Mouse (Mus musculus) heart, embryonic 15.5 days (tissue): ENCODE results near the gene Zbtb46. TPM values are rescaled to one million over a fixed set of nuclear protein-coding genes. Genes with fewer than 3 reads are reported as not detected.

Experiments
- ATAC-seq: fragments of 200-750 bp; cut with Nextera tagmentation; replicated peaks from 2 replicates; pipeline ENCODE4 v1.8.0; 2017; ENCODE audit warnings: low read depth, moderate TSS enrichment; ENCODE audit not compliant: insufficient number of reproducible peaks, insufficient read depth, low FRiP score
- H3K27ac ChIP-seq: fragments of 300-500 bp; sonication (generic); 2 replicates; pipeline ENCODE4 v1.5.1; 2015; ENCODE audit warnings: mild to moderate bottlenecking, inconsistent platforms
- H3K27me3 ChIP-seq: fragments of 300-500 bp; sonication (generic); 2 replicates; pipeline ENCODE4 v1.6.1; 2015; ENCODE audit warnings: inconsistent platforms
- H3K36me3 ChIP-seq: fragments of 300-500 bp; sonication (generic); 2 replicates; pipeline ENCODE4 v1.6.1; 2015; ENCODE audit warnings: mild to moderate bottlenecking, inconsistent platforms
- H3K4me1 ChIP-seq: fragments of 300-500 bp; sonication (generic); replicated peaks from 2 replicates; pipeline ENCODE4 v1.6.1; 2015; ENCODE audit warnings: inconsistent platforms
- H3K4me2 ChIP-seq: fragments of 300-500 bp; sonication (generic); 2 replicates; pipeline ENCODE4 v1.6.1; 2015; ENCODE audit warnings: inconsistent platforms, mild to moderate bottlenecking, moderate library complexity
- H3K4me3 ChIP-seq: fragments of 300-500 bp; sonication (generic); 2 replicates; pipeline ENCODE4 v1.5.1; 2015; ENCODE audit warnings: mild to moderate bottlenecking, inconsistent platforms
- H3K9ac ChIP-seq: fragments of 300-500 bp; sonication (generic); 2 replicates; pipeline ENCODE4 v1.6.1; 2015; ENCODE audit warnings: mild to moderate bottlenecking, inconsistent platforms
- H3K9me3 ChIP-seq: fragments of 300-500 bp; sonication (generic); replicated peaks from 2 replicates; pipeline ENCODE4 v1.6.1; 2016; ENCODE audit warnings: inconsistent platforms
- WGBS: fragments of 180-500 bp; shearing (Covaris S2); methylation state at CpG from one replicate; pipeline ENCODE4 v1.1.7; 2015; ENCODE audit warnings: mixed read lengths; 5-methylcytosine and 5-hydroxymethylcytosine counted together
- polyA plus RNA-seq: library from polyadenylated mRNA; unstranded; fragments of >200 nt; fragmentation: Nextera tagmentation; extraction: Ambion mirVana; gene quantifications from 2 replicates; pipeline ENCODE4 v1.2.1, GENCODE M21; 2015

Gene Zbtb46
- polyA plus RNA-seq, 1 experiment from 2014 or later: 8.6 TPM

- H3K4me2 ChIP-seq: no peak overlapping the region
- H3K27ac ChIP-seq: peak overlapping the region; percentile 67
- WGBS: 20% methylated on average over 5 of the region's 5 CpGs
- H3K27me3 ChIP-seq: no peaks in the 10 kb centered on the region
- peak; percentile 72; the same call in 1 of the 2 replicates for ATAC-seq
- H3K36me3 ChIP-seq: no peaks in the 10 kb centered on the region
- H3K4me3 ChIP-seq: no peak overlapping the region
- H3K9me3 ChIP-seq: no peaks in the 10 kb centered on the region
- no peak overlapping the region for H3K9ac ChIP-seq
- peaks cover 23% of the 10 kb centered on the region for H3K4me1 ChIP-seq
Measured at GRCm38 (mm10) chr2:181487338-181488277, 28.4 kb upstream of the Zbtb46 start.

GRCm38 (mm10) chr2:181485741-181486140, 26.5 kb upstream of the Zbtb46 start:
- Histone ChIP-seq H3K4me2 (no peak overlapping the region), H3K4me1 (peaks cover 23% of the 10 kb centered on the region), H3K9ac (no peak overlapping the region), H3K4me3 (no peak overlapping the region), H3K27ac (no peak overlapping the region), H3K9me3 (no peaks in the 10 kb centered on the region), H3K36me3 (no peaks in the 10 kb centered on the region), H3K27me3 (no peaks in the 10 kb centered on the region)
- 30% methylated on average over 1 of the region's 1 CpGs for WGBS
- no peak for ATAC-seq

- 64% methylated on average over 6 of the region's 6 CpGs for WGBS
Measured at GRCm38 (mm10) chr2:181484456-181485233, 25.4 kb upstream of the Zbtb46 start.

GRCm38 (mm10) chr2:181483562-181484318, 24.5 kb upstream of the Zbtb46 start:
- Histone ChIP-seq H3K4me3 (peak overlapping the region; percentile 19; the same call in 1 of the 2 replicates), H3K36me3 (no peaks in the 10 kb centered on the region), H3K4me2 (peak overlapping the region; percentile 58), H3K9me3 (no peaks in the 10 kb centered on the region), H3K27ac (peak overlapping the region; percentile 61), H3K27me3 (no peaks in the 10 kb centered on the region), H3K9ac (0 out of 2 replicates have a peak overlapping the region, but pooled peaks have one; percentile 25), H3K4me1 (peaks cover 23% of the 10 kb centered on the region)
- WGBS: 29% methylated on average over 7 of the region's 7 CpGs
- ATAC-seq: peak; percentile 63

More at GRCm38 (mm10) chr2:181484456-181485233, 25.4 kb upstream of the Zbtb46 start:
- no peak overlapping the region for H3K4me2 ChIP-seq
- no peak overlapping the region for H3K9ac ChIP-seq
- no peaks in the 10 kb centered on the region for H3K27me3 ChIP-seq
- no peaks in the 10 kb centered on the region for H3K9me3 ChIP-seq
- peaks cover 23% of the 10 kb centered on the region for H3K4me1 ChIP-seq
- H3K4me3 ChIP-seq: no peak overlapping the region
- H3K27ac ChIP-seq: peak overlapping the region; percentile 61; the same call in 1 of the 2 replicates
- ATAC-seq: no peak
- H3K36me3 ChIP-seq: no peaks in the 10 kb centered on the region

- WGBS: 30% methylated on average over 2 of the region's 2 CpGs
- Histone ChIP-seq H3K4me2 (peak overlapping the region; percentile 58), H3K27ac (peak overlapping the region; percentile 61), H3K9ac (0 out of 2 replicates have a peak overlapping the region, but pooled peaks have one; percentile 25), H3K9me3 (no peaks in the 10 kb centered on the region), H3K36me3 (no peaks in the 10 kb centered on the region), H3K4me3 (no peak overlapping the region), H3K27me3 (no peaks in the 10 kb centered on the region), H3K4me1 (peaks cover 21% of the 10 kb centered on the region)
- ATAC-seq: no peak
Measured at GRCm38 (mm10) chr2:181483120-181483519, 23.9 kb upstream of the Zbtb46 start.

- Histone ChIP-seq H3K4me2 (no peak overlapping the region), H3K36me3 (no peaks in the 10 kb centered on the region), H3K27me3 (no peaks in the 10 kb centered on the region), H3K27ac (peak overlapping the region; percentile 72), H3K4me3 (no peak overlapping the region), H3K4me1 (peaks cover 29% of the 10 kb centered on the region), H3K9ac (no peak overlapping the region), H3K9me3 (no peaks in the 10 kb centered on the region)
- no peak for ATAC-seq
- WGBS: 71% methylated on average over 1 of the region's 1 CpGs
Measured at GRCm38 (mm10) chr2:181472256-181472827, 13.1 kb upstream of the Zbtb46 start.

- H3K4me2 ChIP-seq: peak overlapping the region; percentile 27; the same call in 1 of the 2 replicates
- H3K9ac ChIP-seq: no peak overlapping the region
- peak overlapping the region; percentile 72 for H3K27ac ChIP-seq
- H3K27me3 ChIP-seq: no peaks in the 10 kb centered on the region
- peak; percentile 88 for ATAC-seq
- 24% methylated on average over 5 of the region's 5 CpGs for WGBS
- H3K4me1 ChIP-seq: peaks cover 29% of the 10 kb centered on the region
- no peaks in the 10 kb centered on the region for H3K36me3 ChIP-seq
- no peaks in the 10 kb centered on the region for H3K9me3 ChIP-seq
- H3K4me3 ChIP-seq: no peak overlapping the region
Measured at GRCm38 (mm10) chr2:181471246-181471645, 12.0 kb upstream of the Zbtb46 start.

- no peaks in the 10 kb centered on the region for H3K27me3 ChIP-seq
- H3K9me3 ChIP-seq: no peaks in the 10 kb centered on the region
- H3K27ac ChIP-seq: peak overlapping the region; percentile 72; the same call in 1 of the 2 replicates
- 71% methylated on average over 2 of the region's 2 CpGs for WGBS
- H3K36me3 ChIP-seq: no peaks in the 10 kb centered on the region
- H3K4me3 ChIP-seq: no peak overlapping the region
- no peak for ATAC-seq
- H3K4me2 ChIP-seq: no peak overlapping the region
- peaks cover 29% of the 10 kb centered on the region for H3K4me1 ChIP-seq
- no peak overlapping the region for H3K9ac ChIP-seq
Measured at GRCm38 (mm10) chr2:181470285-181470684, 11.1 kb upstream of the Zbtb46 start.

GRCm38 (mm10) chr2:181465423-181465822, 6.2 kb upstream of the Zbtb46 start:
- H3K9ac ChIP-seq: no peak overlapping the region
- no peak overlapping the region for H3K27ac ChIP-seq
- H3K9me3 ChIP-seq: no peaks in the 10 kb centered on the region
- H3K27me3 ChIP-seq: no peaks in the 10 kb centered on the region
- H3K36me3 ChIP-seq: no peaks in the 10 kb centered on the region
- peaks cover 21% of the 10 kb centered on the region for H3K4me1 ChIP-seq
- no peak for ATAC-seq
- 60% methylated on average over 3 of the region's 3 CpGs for WGBS
- H3K4me3 ChIP-seq: no peak overlapping the region
- no peak overlapping the region for H3K4me2 ChIP-seq

- Histone ChIP-seq H3K9ac (0 out of 2 replicates have a peak overlapping the region, but pooled peaks have one; percentile 5), H3K4me2 (peak overlapping the region; percentile 26; the same call in 1 of the 2 replicates), H3K36me3 (no peaks in the 10 kb centered on the region), H3K4me3 (peak overlapping the region; percentile 8; the same call in 1 of the 2 replicates), H3K27me3 (no peaks in the 10 kb centered on the region), H3K9me3 (no peaks in the 10 kb centered on the region), H3K4me1 (peaks cover 25% of the 10 kb centered on the region), H3K27ac (no peak overlapping the region; the same call in 1 of the 2 replicates)
- WGBS: 33% methylated on average over 7 of the region's 7 CpGs
- 0 out of 2 replicates have a peak, but pooled peaks have one; percentile 28 for ATAC-seq
Measured at GRCm38 (mm10) chr2:181463008-181463738, 3.9 kb upstream of the Zbtb46 start.
